2 mouse cellular contexts compared by ENCODE assay signal in the genomic region with DNA sequence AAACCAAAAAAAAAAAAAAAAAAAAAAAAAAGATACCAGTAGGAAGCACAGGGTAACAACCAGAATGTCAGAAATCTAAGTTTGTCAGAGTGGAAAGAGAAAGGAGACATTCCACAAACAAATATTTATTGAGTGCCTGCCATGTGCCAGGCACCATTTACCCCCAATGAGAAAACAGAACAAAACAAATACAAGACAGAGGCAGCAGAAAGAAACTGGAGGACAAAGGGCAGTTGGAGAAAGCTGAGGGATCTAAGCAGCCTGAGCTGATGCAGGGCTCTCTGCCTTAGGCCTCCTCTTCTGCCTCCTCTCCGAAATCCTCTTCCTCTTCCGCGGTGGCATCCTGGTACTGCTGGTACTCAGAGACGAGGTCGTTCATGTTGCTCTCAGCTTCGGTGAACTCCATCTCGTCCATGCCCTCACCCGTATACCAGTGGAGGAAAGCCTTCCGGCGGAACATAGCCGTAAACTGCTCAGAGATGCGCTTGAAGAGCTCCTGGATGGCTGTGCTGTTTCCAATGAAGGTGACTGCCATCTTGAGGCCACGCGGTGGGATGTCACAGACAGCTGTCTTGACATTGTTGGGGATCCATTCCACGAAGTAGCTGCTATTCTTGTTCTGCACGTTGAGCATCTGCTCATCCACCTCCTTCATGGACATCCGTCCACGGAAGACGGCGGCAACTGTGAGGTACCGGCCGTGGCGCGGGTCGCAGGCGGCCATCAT.
TF ChIP-seq lines count a peak whose summit lies in the region.

No protein-coding gene starts in this region.

TF ChIP-seq in CH12.LX, 34 proteins besides CTCF, POLR2A, EP300 and RAD21:
- no peak for TF ChIP-seq CHD2 (IDR thresholded peaks at IDR 0.05; ENCODE audit: low read length)
- TF ChIP-seq MAFK (IDR thresholded peaks at IDR 0.05; ENCODE audit: insufficient replicate concordance, low read length): no peak
- TF ChIP-seq ZMIZ1 (IDR thresholded peaks at IDR 0.05; ENCODE audit: low read depth, low read length): no peak
- no peak for TF ChIP-seq ELF1 (IDR thresholded peaks at IDR 0.05; ENCODE audit: low read depth, low read length)
- no peak for TF ChIP-seq MAX (IDR thresholded peaks at IDR 0.05; ENCODE audit: low read length)
- TF ChIP-seq RCOR1 (conservative IDR thresholded peaks at IDR 0.05; ENCODE audit: low read depth, low read length): no peak
- TF ChIP-seq HCFC1 (IDR thresholded peaks at IDR 0.05; ENCODE audit: low read depth, low read length): no peak
- no peak for TF ChIP-seq USF1 (IDR thresholded peaks at IDR 0.05; ENCODE audit: low read depth, low read length)
- TF ChIP-seq POLR2AphosphoS2 (IDR thresholded peaks at IDR 0.05; ENCODE audit: low read depth, low read length): no peak; the same call in 1 of the 2 replicates
- no peak for TF ChIP-seq ZC3H11A (IDR thresholded peaks at IDR 0.05; ENCODE audit: low read depth, low read length)
- TF ChIP-seq ZNF384 (IDR thresholded peaks at IDR 0.05; ENCODE audit: low read depth, low read length): no peak
- TF ChIP-seq SMC3 (IDR thresholded peaks at IDR 0.05; ENCODE audit: low read depth, low read length): no peak
- no peak for TF ChIP-seq MAZ (IDR thresholded peaks at IDR 0.05; ENCODE audit: low read depth, low read length)
- no peak for TF ChIP-seq PAX5 (IDR thresholded peaks at IDR 0.05; ENCODE audit: low read length)
- no peak for TF ChIP-seq MEF2A (IDR thresholded peaks at IDR 0.05; ENCODE audit: borderline replicate concordance, low read depth, low read length)
- TF ChIP-seq CHD1 (IDR thresholded peaks at IDR 0.05; ENCODE audit: low read depth, low read length): no peak
- no peak for TF ChIP-seq NRF1 (IDR thresholded peaks at IDR 0.05; ENCODE audit: low read depth, low read length)
- no peak for TF ChIP-seq BHLHE40 (IDR thresholded peaks at IDR 0.05; ENCODE audit: low read depth, low read length)
- no peak for TF ChIP-seq MYC (IDR thresholded peaks at IDR 0.05; ENCODE audit: low read depth, low read length)
- TF ChIP-seq TBP (conservative IDR thresholded peaks at IDR 0.05; ENCODE audit: low read depth, low read length): no peak

TF ChIP-seq in myocyte, 11 proteins besides CTCF, POLR2A, EP300 and RAD21:
- TF ChIP-seq E2F4 (IDR thresholded peaks at IDR 0.05; ENCODE audit: insufficient read depth) (no peak), POLR2AphosphoS2 (IDR thresholded peaks at IDR 0.05; ENCODE audit: insufficient read length, low read depth) (peak; percentile 29), MYOG (IDR thresholded peaks at IDR 0.05; ENCODE audit: control insufficient read depth in 1 of 3, insufficient read depth in 1 of 3, insufficient read length in 2 of 3, low read depth in 2 of 3) (peak in 1 of 3 experiments; percentile 47), MYOD1 (IDR thresholded peaks at IDR 0.05; ENCODE audit: control insufficient read depth in 1 of 3, insufficient read length in 2 of 3, low read depth in 2 of 3) (peak in 1 of 3 experiments; percentile 25), USF1 (IDR thresholded peaks at IDR 0.05; ENCODE audit: low read depth) (no peak), TCF3 (IDR thresholded peaks at IDR 0.05; ENCODE audit: insufficient read length, low read depth) (no peak)
